Mouse (Mus musculus) liver, adult (tissue): ENCODE results near the gene Gimap1.

Source experiments
- GATA4 ChIP-seq: IDR thresholded peaks from 2 replicates; pipeline ENCODE4 v1.6.1; 2014; ENCODE audit warnings: mild to moderate bottlenecking, low read length; ENCODE audit not compliant: insufficient replicate concordance

Gimap1 gene

DNA sequence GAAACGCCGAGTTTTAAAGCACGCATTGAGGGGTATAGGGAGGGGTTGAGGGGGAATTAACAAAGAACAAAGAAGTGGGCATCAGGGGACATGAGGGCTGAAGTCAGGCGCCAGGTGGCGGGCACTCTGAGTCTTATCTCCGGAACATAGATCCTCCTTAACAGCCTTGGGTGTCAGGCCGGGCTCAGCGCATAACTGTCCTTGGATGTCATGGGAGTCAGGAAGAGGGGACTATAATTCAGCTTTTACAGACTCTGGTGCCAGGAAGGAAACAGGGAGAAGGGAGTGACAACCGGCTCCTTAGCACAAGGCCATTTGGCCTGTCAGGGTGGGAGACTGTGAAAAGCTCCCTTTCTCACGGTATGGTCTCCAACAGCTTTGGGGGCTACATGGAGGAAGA is 25.6 kb downstream of the Gimap1 start:
- no peak for TF ChIP-seq GATA4

DNA sequence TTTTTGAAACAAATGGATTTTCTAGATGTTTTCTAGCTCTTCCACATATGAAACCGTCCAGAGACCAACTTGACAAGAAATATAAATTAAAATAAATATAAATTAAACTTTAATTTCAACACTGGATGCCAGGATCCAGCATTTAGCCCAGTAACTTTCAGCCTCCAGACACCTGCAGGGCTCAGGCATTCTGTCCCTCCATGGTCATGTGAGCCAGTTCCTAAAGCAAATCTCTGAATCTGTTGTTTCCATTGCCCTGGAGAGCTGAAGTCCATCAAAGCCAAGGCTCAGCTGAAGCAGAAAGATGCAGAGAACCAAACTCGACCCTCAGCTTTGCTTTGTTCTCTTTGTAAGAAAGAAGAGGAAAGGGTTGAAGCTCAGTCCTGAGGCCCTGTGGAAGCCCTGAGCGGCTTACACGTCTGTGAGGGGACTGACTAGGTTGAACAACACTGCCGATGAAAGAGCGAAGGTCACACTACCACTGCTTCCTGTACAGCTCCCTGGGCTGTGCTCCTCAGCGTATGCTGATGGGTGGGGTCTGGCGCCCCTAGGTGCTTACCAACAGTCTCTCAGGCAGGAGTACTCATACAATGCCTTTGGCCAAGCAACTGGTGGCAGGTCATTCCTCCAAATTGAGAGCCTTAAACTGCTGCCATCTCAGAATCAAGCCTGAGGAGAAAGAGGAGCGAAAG is 29.5 kb downstream of the Gimap1 start:
- no peak for TF ChIP-seq GATA4

DNA sequence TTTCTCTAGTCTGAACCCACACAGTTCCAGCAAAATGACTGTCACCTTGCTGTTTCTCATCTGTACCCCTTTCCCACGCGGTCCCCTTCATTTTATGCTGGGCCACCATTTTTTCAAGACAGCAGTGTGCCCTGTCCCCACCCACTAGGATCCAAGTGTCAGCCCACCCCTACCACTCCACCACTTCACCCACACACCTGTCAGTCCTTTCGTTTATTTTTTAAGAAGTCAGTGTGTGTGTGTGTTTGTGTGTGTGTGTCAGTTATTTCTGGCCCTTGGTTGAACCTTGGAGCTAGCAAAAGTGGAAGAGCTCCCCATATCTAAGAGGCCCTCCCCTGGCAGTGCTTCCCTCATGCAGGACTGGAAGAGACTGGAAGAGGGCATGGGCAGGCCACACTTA is 30.1 kb downstream of the Gimap1 start:
- TF ChIP-seq GATA4: no peak

DNA sequence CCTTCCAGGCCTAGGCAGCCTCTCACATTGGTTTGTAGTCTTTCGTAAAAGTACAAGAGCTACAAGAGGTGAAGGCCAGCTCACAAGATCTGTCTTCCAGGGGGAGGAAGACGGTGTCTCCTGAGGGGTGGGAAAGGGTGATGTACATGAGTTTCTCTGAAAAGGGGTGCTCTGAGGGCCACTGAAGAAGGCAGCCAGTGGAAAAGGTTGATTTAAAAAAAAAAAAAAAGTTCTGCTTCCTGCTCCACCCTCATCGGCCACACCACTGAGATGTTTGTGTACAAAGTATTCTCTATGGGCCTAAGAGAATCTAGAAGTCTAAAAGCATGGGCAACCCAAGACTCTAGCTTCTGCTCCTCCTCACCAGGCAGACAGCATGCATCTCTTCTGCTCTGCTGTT is 31.8 kb downstream of the Gimap1 start, which contains the start of gene Gimap3:
Gene Gimap3 (minus strand): TSS at position 156 of the 400 bp plus-strand sequence.
- TF ChIP-seq GATA4: no peak

DNA sequence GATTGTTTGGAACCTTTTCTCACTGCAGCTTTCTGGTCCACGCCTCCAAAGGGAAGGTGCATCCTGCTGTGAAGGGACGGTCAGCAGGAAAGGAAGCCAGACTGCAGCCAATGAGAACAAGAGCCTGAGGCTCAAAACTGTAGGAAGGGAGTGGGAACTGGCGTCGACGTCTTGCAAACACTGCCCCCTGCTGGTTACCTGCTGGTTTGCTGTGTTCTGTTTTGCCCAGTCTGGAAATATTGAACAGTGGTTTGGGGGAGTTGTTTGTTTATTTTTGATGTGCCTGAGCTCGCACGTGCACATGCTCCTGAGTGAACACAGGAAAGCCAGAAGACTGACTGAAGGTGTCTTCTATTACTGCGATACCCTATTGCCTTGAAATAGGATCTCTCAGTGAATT is 33.2 kb downstream of the Gimap1 start:
- TF ChIP-seq GATA4: no peak

DNA sequence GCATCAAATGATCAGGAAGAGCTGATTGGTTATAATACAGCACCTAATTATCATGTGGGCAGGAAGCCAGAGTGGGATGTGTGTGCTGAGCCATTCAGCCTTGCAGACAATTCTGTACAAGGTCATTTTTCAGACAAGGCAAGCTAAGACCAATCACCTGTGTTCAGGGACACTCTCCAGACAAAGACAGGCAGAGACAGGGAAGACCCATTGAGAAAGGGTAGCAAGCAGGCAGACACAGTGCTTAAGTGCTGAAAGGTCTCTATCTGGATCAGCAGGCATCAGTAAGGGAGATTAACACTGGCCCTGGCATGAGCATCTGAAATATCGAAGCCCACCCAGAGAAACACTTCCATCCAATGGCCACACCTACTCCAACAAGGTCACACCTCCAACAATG is 45.6 kb downstream of the Gimap1 start:
- TF ChIP-seq GATA4: no peak

DNA sequence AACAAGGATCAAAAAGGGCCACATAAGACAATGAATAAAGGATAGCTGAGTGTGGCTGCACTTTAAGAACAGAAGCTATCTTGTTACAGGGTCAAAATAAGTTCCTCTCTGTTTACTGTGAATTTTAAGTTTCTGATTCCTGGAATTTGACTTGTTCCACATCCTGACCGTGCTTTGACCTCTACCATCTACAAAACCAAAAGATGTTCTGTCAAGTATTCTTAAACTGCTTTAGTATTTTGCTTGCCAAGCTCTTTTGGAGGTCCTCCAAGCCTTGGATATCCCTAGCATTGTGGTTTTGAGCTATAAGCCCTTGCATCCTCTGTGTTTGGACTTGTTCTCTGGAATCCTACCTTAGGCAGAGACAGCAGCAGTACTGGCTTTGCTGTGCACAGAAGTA is 46.3 kb downstream of the Gimap1 start:
- TF ChIP-seq GATA4: peak; percentile 68; the same call in 1 of the 2 replicates

DNA sequence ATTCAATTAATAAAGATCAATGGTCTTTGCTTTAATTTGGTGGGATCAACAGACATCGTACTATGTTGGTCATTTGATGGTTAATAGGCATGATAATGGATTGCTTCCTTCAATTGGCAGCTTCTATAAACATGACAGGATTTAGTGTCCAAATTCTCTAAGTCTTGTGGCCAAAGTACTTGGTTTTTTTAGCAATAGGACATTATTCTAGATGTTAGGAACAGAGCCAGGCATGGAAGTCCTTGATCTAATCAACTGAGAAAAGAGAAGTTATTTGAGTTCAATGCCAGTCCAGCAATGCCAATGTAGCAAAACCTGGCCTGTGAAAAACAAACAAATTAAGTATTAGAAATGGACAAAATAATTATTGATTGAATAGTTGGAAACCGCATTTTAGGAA is 46.7 kb downstream of the Gimap1 start:
- peak; percentile 53; the same call in 1 of the 2 replicates for TF ChIP-seq GATA4

DNA sequence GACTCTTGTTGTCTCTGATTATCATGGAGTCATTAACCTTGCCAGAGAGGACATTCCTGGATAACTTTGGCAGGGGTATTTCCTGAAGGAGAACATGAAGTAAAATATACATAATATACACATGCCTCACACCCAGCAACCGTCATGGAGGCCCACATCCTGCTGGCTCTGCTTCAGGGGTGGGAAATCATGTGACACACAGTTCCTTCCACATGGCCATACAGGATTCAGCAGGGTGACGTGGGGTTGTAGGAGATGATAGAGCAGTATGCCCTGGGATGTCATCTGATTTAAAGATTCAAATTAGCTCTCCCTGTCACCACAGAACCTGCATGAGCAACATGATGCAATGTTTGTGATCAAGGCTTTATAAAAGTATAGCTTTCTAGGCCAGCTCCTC is 49.0 kb downstream of the Gimap1 start:
- no peak for TF ChIP-seq GATA4
